Mouse (Mus musculus) yolk sac, embryonic 10.5 days (tissue): ENCODE measurements around the gene Aqp12.

Source experiments
- DNase-seq: peaks from one replicate; pipeline ENCODE4 v3.0.0-alpha.2; 2017; ENCODE audit warnings: low spot score

Aqp12 gene

GRCm38 (mm10) chr1:93015136-93015535 is 9.0 kb downstream of the Aqp12 start:
- DNase-seq, result no peak

- no peak for DNase-seq
Observed at GRCm38 (mm10) chr1:93018716-93019115, 12.6 kb downstream of the Aqp12 start.

GRCm38 (mm10) chr1:93020602-93021001 is 14.5 kb downstream of the Aqp12 start:
- no peak for DNase-seq

DNA sequence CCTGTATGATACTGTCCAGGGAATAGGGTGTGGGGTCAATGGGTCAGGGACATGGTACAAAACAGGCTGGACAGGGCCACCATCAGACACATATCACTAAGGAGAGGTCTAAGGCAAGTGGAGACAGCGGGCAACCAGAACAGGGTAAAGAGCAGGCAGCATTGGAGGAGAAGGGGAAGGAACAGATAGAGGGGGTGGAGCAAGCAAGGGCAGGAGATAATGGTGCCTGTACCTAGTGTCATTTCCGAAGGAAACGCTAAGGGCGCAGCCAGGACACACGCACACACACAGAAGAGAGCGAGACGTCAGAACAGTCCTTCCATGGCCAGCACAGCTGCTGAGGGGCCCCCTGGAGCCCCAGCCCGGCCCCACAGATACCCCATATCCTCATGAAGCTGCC is 20.5 kb downstream of the Aqp12 start:
- DNase-seq, result no peak

DNA sequence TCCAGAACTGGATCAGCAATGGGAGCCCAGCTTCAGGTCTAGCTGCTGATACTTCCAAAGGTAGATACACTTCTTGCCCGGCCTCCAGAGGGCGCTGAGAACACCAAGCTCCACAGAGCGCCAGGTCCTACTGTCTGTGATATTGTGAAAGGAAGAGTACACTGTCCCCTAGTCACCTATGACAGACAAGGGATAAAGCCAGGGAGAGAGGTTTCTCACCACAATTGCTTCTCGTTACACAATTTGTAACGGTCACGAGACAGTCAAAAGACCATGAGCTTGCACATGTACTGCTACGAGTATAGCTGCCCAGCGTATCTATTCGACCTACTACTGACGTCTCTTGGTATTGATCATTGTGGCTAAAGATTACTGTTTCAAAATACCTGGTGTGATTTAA is 23.3 kb downstream of the Aqp12 start:
- no peak for DNase-seq

DNA sequence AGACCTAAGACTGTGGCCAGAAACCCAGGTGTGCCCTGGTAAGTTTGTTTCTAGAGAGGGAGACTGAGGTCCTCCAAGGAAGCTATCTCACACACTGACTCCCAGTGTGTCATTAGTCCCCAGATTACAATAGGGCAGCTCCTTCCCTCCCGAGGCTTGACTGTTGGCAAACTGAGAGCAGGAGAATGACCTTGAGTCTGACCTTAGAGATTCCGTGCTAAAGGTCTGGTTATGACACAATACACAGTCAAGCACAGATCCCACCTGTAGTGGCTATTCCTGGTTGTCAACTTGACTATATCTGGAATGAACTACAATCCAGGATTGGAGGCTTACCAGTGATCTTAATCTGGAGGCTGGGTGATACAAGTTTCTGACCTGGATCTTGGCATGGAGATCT is 23.9 kb downstream of the Aqp12 start:
- no peak for DNase-seq

GRCm38 (mm10) chr1:93031199-93031598 is 25.1 kb downstream of the Aqp12 start:
- DNase-seq, result no peak

DNA sequence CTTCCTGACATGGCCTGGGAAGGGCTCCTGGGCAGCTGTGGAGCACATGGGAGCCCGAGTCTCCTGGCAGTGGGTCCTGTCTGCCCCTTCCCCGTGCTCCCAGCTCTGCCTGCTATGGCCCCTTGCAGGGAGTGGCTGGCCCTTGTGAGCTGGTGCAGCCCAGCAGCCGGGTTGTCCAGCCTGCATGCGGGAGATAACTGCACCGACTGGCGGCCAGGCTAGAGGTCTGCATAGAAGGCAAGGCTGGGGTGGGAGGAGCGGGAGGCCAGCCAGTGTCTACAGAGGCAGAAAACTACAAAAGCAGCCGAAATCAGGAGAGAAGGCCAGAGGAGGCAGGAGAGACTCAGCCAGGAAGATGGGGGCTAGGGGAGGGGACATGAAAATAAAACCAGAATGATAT is 27.9 kb downstream of the Aqp12 start:
- DNase-seq, result peak; percentile 57

DNA sequence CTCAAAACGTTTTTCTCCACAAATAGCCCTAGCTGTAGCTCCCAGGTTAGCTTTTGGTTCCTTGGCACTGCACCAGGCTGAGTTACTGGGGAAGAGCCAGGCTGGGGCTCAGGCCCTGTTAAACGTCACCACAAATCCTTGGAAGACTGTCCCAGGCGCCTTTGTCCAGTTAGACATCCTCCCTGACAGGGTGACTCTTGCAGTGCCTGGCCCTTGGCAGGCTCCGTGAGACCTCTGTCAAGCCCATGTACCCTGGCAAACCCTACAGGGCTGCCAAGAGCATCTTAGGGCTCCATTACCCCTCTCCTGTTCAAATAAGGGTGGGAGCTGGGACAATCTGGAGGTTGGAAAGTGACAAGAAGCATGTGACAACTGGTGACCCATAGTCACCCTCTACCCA is 29.8 kb downstream of the Aqp12 start:
- DNase-seq, result no peak

DNA sequence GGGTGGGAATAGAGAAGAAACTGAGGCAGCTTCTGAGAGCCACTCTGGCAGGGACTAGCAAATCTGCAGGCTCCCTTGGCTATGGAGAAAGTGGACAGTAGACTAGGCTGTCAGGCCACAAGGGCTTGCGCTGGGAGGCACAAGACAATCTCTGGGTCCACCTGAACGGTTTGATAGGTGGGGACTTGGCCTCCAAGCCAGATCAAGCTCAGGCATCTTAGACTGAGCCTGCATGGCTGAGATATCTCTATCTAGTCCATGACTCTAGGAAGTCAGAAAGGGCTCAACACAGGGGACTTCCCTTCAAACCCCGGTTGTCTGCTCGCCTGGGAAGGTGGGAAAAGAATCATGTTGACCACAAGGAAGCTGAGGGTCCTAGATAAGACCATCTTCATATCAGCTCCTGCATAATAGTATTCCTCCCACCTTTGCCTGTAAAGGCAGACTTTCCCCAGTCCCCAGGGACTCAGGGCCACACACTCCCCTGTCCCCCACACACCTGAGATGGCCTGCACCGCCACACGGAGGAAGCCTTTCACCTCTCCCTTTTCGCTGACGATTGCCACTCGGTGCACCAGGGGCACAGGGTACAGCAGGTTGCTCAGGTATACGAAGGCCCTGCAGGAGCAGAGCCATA is 40.1 kb downstream of the Aqp12 start:
- peak; percentile 19 for DNase-seq

DNA sequence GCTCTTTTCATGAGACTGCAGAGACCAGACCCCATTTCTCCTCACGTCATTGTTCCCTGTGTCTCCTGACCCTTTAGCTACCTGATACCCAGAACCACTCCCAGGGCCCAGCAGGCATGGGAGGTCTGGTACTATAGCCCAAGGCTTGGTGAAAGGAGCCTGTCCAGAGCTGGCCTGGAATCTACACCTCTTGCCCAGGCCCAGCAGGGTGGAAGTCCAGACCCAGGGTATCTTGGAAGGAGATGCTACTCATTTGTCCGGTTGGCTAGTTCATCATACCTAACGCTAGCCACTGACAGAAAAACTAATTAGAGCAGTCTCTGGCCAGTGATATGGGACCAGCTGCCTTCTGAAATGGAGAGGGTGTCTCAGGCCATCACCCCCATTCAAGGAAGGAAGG is 43.9 kb downstream of the Aqp12 start:
- DNase-seq, result no peak

GRCm38 (mm10) chr1:93051124-93051833 is 45.1 kb downstream of the Aqp12 start:
- DNase-seq, result no peak
